Mouse (Mus musculus) gastrocnemius, postnatal 10 days (tissue): ENCODE results near the gene Dnm1l. TPM values are rescaled to one million over a fixed set of nuclear protein-coding genes. Genes with fewer than 3 reads are reported as not detected.
"Not testable (repeated sequence)": the region's sequence is repeated elsewhere in the genome, so short reads cannot be mapped to it uniquely, and the experiment has no call there.

Experiments
- DNase-seq: peaks from one replicate; pipeline ENCODE4 v3.0.0; 2021; ENCODE audit warnings: mixed read lengths
- long read RNA-seq, 2 experiments: library from polyadenylated mRNA; stranded (forward); transcript quantifications; one replicate each; pipeline ENCODE4 v2.0.0; 2021
- total RNA-seq, 2 experiments: library from RNA; stranded (reverse); gene quantifications; 2 replicates each; pipeline ENCODE4 v1.2.3; 2021

Dnm1l gene
- total RNA-seq: 10 to 100 TPM; 77.6 to 79.1 TPM
- long read RNA-seq, experiment 1, transcript Dnm1l-202 (19 exons, 3,966 nt): major isoform, 12 of 80 reads
- long read RNA-seq, experiment 1, transcript Dnm1l-201 (18 exons, 3,951 nt): major isoform, 12 of 80 reads
- long read RNA-seq, experiment 1, partial matches to known transcripts: 2 of 80 reads
- long read RNA-seq, experiment 1, other reads (novel, unspliced or antisense): 54 of 80 reads
- long read RNA-seq, experiment 2, transcript Dnm1l-201 (18 exons, 3,951 nt): major isoform, 18 of 86 reads
- long read RNA-seq, experiment 2, transcript Dnm1l-202 (19 exons, 3,966 nt): minor isoform, 8 of 86 reads
- long read RNA-seq, experiment 2, partial matches to known transcripts: 12 of 86 reads
- long read RNA-seq, experiment 2, other reads (novel, unspliced or antisense): 45 of 86 reads

- peak; percentile 92 for DNase-seq
Measured at GRCm38 (mm10) chr16:16358481-16359100, at the start of gene Dnm1l. Gene Dnm1l, minus strand, starts transcription at chr16:16358959.

DNA sequence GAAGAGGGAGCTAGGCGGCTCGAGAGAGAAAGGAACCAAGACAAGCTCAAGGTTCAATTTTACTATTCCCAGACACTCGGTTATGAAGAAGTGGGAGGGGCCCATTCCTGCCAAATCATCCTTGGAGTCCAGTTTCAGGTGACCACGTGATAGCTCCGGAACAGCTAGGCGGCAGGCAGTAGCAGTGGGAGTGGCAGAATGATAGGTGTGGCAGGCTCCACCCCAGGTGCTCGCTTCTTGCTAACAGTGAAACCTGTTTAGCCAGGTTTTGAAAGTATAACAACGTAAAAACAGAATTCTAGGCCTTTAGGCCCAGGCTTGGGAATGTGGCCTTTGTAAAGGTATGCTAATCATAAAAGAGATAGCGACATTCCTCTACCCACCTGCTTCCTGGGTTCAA, 8.5 kb upstream of the Dnm1l start:
- DNase-seq: not testable (repeated sequence)

DNA sequence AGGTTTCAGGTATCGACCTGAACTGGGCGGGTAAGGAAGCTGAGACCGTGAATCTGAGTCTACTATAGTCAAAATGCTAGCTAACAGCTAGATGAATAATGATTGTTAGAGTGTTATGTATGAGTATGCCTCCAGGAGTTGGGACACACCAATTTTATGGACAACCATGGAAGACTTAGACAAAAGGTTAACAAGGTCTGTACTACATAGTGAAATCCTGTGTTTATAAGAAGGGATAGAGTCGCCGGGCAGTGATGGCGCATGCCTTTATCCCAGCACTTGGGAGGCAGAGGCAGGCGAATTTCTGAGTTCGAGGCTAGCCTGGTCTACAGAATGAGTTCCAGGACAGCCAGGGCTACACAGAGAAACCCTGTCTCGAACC, 333 bp upstream of the Dnm1l start:
- DNase-seq: not testable (repeated sequence)

- no peak for DNase-seq
Measured at GRCm38 (mm10) chr16:16357908-16358307, 851 bp downstream of the Dnm1l start.

- no peak for DNase-seq
Measured at GRCm38 (mm10) chr16:16346420-16346819, 12.3 kb downstream of the Dnm1l start.

GRCm38 (mm10) chr16:16325775-16326336, 32.9 kb downstream of the Dnm1l start:
- DNase-seq: no peak

DNA sequence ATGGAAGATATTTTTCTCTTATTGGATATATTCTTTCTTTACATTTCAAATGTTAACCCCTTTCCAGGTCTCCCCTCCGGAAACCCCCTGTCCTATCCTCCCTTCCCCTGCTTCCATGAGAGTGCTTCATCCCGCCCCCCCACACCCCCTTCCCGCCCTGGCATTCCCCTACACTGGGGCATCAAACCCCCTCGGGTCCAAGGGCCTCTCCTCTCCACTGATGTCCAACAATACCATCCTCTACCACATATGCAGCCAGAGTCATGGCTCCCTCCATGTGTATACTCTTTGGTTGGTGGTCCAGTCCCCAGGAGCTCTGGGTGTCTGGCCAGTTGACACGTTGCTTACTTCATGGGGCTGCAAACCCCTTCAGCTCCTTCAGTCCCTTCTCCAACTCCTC, 47.4 kb downstream of the Dnm1l start:
- DNase-seq: no peak

GRCm38 (mm10) chr16:16303888-16304287, 54.9 kb downstream of the Dnm1l start:
- no peak for DNase-seq

DNA sequence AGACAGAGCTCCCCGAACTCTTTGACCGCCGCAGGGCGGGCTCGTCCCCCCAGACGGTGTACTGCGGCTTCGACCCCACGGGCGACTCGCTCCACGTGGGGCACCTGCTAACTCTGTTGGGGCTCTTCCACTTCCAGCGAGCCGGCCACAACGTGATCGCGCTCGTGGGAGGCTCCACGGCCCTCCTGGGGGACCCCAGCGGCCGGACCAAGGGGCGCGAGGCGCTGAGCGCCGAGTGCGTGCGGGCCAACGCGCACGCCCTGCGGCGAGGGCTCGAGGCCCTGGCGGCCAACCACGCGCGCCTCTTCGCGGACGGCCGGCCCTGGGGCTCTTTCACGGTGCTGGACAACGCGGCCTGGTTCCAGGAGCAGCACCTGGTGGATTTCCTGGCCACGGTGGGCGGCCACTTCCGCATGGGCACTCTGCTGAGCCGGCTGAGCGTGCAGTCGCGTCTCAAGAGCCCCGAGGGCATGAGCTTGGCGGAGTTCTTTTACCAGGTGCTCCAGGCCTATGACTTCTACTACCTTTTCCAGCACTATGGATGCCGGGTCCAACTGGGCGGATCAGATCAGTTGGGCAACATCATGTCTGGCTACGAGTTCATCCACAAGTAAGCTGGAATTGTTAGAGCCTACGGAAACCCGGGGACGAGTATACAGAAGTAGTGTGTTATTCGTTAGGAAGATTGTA, 55.5 kb downstream of the Dnm1l start:
- DNase-seq: peak; percentile 32

GRCm38 (mm10) chr16:16302369-16303137, 56.2 kb downstream of the Dnm1l start, which contains the start of gene Yars2:
Gene Yars2, plus strand, starts transcription at chr16:16302965.
- DNase-seq: peak; percentile 87

GRCm38 (mm10) chr16:16273752-16274151, 85.0 kb downstream of the Dnm1l start:
- no peak for DNase-seq

DNA sequence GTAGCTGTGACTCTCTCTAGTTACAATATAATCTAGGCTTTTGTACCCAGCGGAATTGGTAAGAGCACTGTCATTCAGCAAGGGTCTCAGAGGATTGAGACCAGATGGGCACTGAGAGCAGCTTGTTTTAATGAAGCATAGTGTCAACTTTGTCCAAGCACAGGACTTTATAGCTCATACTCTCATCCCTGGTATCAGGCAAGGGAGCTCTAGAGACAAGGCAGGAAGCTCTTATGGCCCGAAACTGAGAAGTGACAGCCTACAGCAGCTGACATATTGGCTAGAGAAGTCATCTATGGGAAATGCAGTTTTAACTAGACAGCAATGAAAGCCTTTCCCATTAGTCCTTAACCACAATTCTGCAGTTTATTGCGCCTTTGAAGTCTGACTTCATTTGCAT, 85.8 kb downstream of the Dnm1l start:
- no peak for DNase-seq

DNA sequence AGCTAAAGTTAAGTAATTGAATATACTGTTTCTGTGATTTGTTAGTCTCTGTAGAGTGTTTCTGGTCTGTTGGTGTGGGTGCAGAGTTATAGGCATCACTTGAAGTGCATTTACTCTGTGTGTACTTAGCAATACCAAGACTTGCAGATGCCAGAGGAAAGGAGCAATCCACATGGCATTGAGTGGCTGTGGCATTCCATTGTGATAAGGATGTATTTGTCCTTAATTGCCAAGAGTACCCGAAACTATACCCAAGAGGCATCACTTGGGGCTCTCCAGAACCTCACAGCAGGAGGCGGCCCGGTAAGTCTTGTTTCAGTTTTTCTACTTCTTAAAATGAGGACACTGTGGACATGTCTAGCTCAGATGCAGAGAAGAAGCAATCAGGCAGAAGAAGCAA, 96.3 kb downstream of the Dnm1l start:
- no peak for DNase-seq

Other genes starting within 250 kb of the Dnm1l start
- 1 to 10 TPM; 1.0 to 1.2 TPM for gene Pkp2, start 145.6 kb downstream of the Dnm1l start, total RNA-seq
- 10 to 100 TPM; 15.4 to 16.7 TPM for gene Yars2, start 56.0 kb downstream of the Dnm1l start, total RNA-seq
- gene Fgd4, start 241.6 kb upstream of the Dnm1l start, total RNA-seq: 10 to 100 TPM; 10.9 to 11.8 TPM